Mouse (Mus musculus) liver, embryonic 16.5 days (tissue): ENCODE results near the gene Mad2l2. TPM values are rescaled to one million over a fixed set of nuclear protein-coding genes. Genes with fewer than 3 reads are reported as not detected.
"Not testable (repeated sequence)": the region's sequence is repeated elsewhere in the genome, so short reads cannot be mapped to it uniquely, and the experiment has no call there.

Experiments
- ATAC-seq: fragments of 200-750 bp; cut with Nextera tagmentation; 2 replicates; pipeline ENCODE4 v1.8.0; 2017; ENCODE audit warnings: low read depth, mild to moderate bottlenecking, moderate number of reproducible peaks, moderate library complexity
- H3K27ac ChIP-seq: fragments of 300-500 bp; sonication (generic); 2 replicates; pipeline ENCODE4 v1.5.1; 2014; ENCODE audit warnings: mild to moderate bottlenecking, low read length
- H3K27me3 ChIP-seq: fragments of 300-500 bp; sonication (generic); 2 replicates; pipeline ENCODE4 v1.6.1; 2014; ENCODE audit warnings: low read depth, low read length, mixed read lengths; ENCODE audit not compliant: control insufficient read depth, insufficient read depth
- H3K36me3 ChIP-seq: fragments of 300-500 bp; sonication (generic); 2 replicates; pipeline ENCODE4 v1.6.1; 2014; ENCODE audit warnings: mild to moderate bottlenecking; ENCODE audit not compliant: control insufficient read depth, insufficient read depth
- H3K4me1 ChIP-seq: fragments of 300-500 bp; sonication (generic); 2 replicates; pipeline ENCODE4 v1.6.1; 2014; ENCODE audit warnings: low read depth, low read length, mixed read lengths; ENCODE audit not compliant: control insufficient read depth
- H3K4me2 ChIP-seq: fragments of 300-500 bp; sonication (generic); 2 replicates; pipeline ENCODE4 v1.6.1; 2014; ENCODE audit warnings: low read depth, low read length, mixed read lengths
- H3K4me3 ChIP-seq: fragments of 300-500 bp; sonication (generic); 2 replicates; pipeline ENCODE4 v1.5.1; 2014; ENCODE audit warnings: low read depth, mild to moderate bottlenecking, low read length
- H3K9ac ChIP-seq: fragments of 300-500 bp; sonication (generic); 2 replicates; pipeline ENCODE4 v1.6.1; 2014; ENCODE audit warnings: low read depth, low read length
- H3K9me3 ChIP-seq: fragments of 300-500 bp; sonication (generic); replicated peaks from 2 replicates; pipeline ENCODE4 v1.6.1; 2016; ENCODE audit warnings: low read length; ENCODE audit not compliant: control insufficient read depth
- WGBS: fragments of 180-500 bp; shearing (Covaris S2); extraction: QIAGEN DNeasy Blood & Tissue Kit; methylation state at CpG from one replicate; pipeline ENCODE4 v1.1.7; 2014; ENCODE audit not compliant: insufficient replicate concordance; 5-methylcytosine and 5-hydroxymethylcytosine counted together
- polyA plus RNA-seq: library from polyadenylated mRNA; unstranded; fragments of >200 nt; fragmentation: Nextera tagmentation; extraction: Ambion mirVana; gene quantifications from 2 replicates; pipeline ENCODE4 v1.2.1, GENCODE M21; 2015

Mad2l2 gene
- polyA plus RNA-seq, 1 experiment from 2014 or later: 12.4 TPM

- Histone ChIP-seq H3K4me3 (no peak overlapping the region), H3K4me2 (no peak overlapping the region), H3K9ac (no peak overlapping the region), H3K36me3 (no peaks in the 10 kb centered on the region), H3K4me1 (no peaks in the 10 kb centered on the region), H3K27me3 (peaks cover 4% of the 10 kb centered on the region; the same call in 1 of the 2 replicates), H3K9me3 (no peaks in the 10 kb centered on the region; the same call in 1 of the 2 replicates), H3K27ac (no peak overlapping the region)
- 3% methylated on average over 15 of the region's 15 CpGs for WGBS
- ATAC-seq: no peak
Measured at GRCm38 (mm10) chr4:148115467-148115866, 14.7 kb upstream of the Mad2l2 start.

GRCm38 (mm10) chr4:148116657-148117056, 13.5 kb upstream of the Mad2l2 start:
- no peak overlapping the region for H3K4me2 ChIP-seq
- H3K36me3 ChIP-seq: no peaks in the 10 kb centered on the region
- H3K27me3 ChIP-seq: peaks cover 4% of the 10 kb centered on the region; the same call in 1 of the 2 replicates
- H3K9me3 ChIP-seq: no peaks in the 10 kb centered on the region; the same call in 1 of the 2 replicates
- H3K4me1 ChIP-seq: no peaks in the 10 kb centered on the region
- no peak overlapping the region for H3K27ac ChIP-seq
- no peak overlapping the region for H3K4me3 ChIP-seq
- no peak overlapping the region for H3K9ac ChIP-seq
- 70% methylated on average over 4 of the region's 4 CpGs for WGBS
- no peak for ATAC-seq

- H3K4me3 ChIP-seq: no peak overlapping the region
- no peaks in the 10 kb centered on the region; the same call in 1 of the 2 replicates for H3K9me3 ChIP-seq
- no peak overlapping the region for H3K27ac ChIP-seq
- WGBS: 62% methylated on average over 4 of the region's 4 CpGs
- no peak overlapping the region for H3K9ac ChIP-seq
- H3K27me3 ChIP-seq: peaks cover 4% of the 10 kb centered on the region; the same call in 1 of the 2 replicates
- no peaks in the 10 kb centered on the region for H3K4me1 ChIP-seq
- ATAC-seq: no peak
- no peak overlapping the region for H3K4me2 ChIP-seq
- no peaks in the 10 kb centered on the region for H3K36me3 ChIP-seq
Measured at GRCm38 (mm10) chr4:148117392-148117791, 12.8 kb upstream of the Mad2l2 start.

GRCm38 (mm10) chr4:148119578-148119977, 10.6 kb upstream of the Mad2l2 start:
- ATAC-seq, H3K4me2 ChIP-seq, H3K27ac ChIP-seq, H3K9ac ChIP-seq, H3K9me3 ChIP-seq, H3K27me3 ChIP-seq, H3K4me1 ChIP-seq, H3K36me3 ChIP-seq, H3K4me3 ChIP-seq: not testable (repeated sequence)
- 56% methylated on average over 9 of the region's 9 CpGs for WGBS

- no peaks in the 10 kb centered on the region; the same call in 1 of the 2 replicates for H3K9me3 ChIP-seq
- no peaks in the 10 kb centered on the region for H3K4me1 ChIP-seq
- H3K36me3 ChIP-seq: no peaks in the 10 kb centered on the region
- no peak overlapping the region for H3K4me2 ChIP-seq
- H3K9ac ChIP-seq: no peak overlapping the region
- WGBS: 53% methylated on average over 9 of the region's 9 CpGs
- H3K27me3 ChIP-seq: no peaks in the 10 kb centered on the region
- no peak for ATAC-seq
- H3K4me3 ChIP-seq: no peak overlapping the region
- H3K27ac ChIP-seq: no peak overlapping the region
Measured at GRCm38 (mm10) chr4:148120555-148120954, 9.6 kb upstream of the Mad2l2 start.

- H3K27me3 ChIP-seq: no peaks in the 10 kb centered on the region
- no peak overlapping the region for H3K9ac ChIP-seq
- no peak overlapping the region for H3K27ac ChIP-seq
- H3K9me3 ChIP-seq: no peaks in the 10 kb centered on the region; the same call in 1 of the 2 replicates
- H3K4me1 ChIP-seq: no peaks in the 10 kb centered on the region
- ATAC-seq: no peak
- H3K4me2 ChIP-seq: no peak overlapping the region
- 65% methylated on average over 4 of the region's 4 CpGs for WGBS
- no peaks in the 10 kb centered on the region for H3K36me3 ChIP-seq
- H3K4me3 ChIP-seq: no peak overlapping the region
Measured at GRCm38 (mm10) chr4:148121362-148121761, 8.8 kb upstream of the Mad2l2 start.

- no peaks in the 10 kb centered on the region for H3K36me3 ChIP-seq
- no peaks in the 10 kb centered on the region for H3K27me3 ChIP-seq
- no peak overlapping the region for H3K9ac ChIP-seq
- no peak overlapping the region for H3K4me3 ChIP-seq
- 24% methylated on average over 6 of the region's 6 CpGs for WGBS
- no peaks in the 10 kb centered on the region; the same call in 1 of the 2 replicates for H3K9me3 ChIP-seq
- ATAC-seq: no peak
- H3K4me2 ChIP-seq: no peak overlapping the region
- H3K4me1 ChIP-seq: no peaks in the 10 kb centered on the region
- no peak overlapping the region for H3K27ac ChIP-seq
Measured at GRCm38 (mm10) chr4:148121982-148122693, 8.0 kb upstream of the Mad2l2 start.

GRCm38 (mm10) chr4:148122694-148123066, 7.5 kb upstream of the Mad2l2 start:
- no peak overlapping the region for H3K27ac ChIP-seq
- no peak overlapping the region for H3K9ac ChIP-seq
- H3K4me2 ChIP-seq: no peak overlapping the region
- H3K36me3 ChIP-seq: no peaks in the 10 kb centered on the region
- H3K4me1 ChIP-seq: no peaks in the 10 kb centered on the region
- 0 out of 2 replicates have a peak, but pooled peaks cover under 1% of the 10 kb centered on the region for H3K27me3 ChIP-seq
- 60% methylated on average over 3 of the region's 3 CpGs for WGBS
- H3K9me3 ChIP-seq: no peaks in the 10 kb centered on the region
- H3K4me3 ChIP-seq: no peak overlapping the region
- ATAC-seq: no peak

GRCm38 (mm10) chr4:148128241-148128640, 1.9 kb upstream of the Mad2l2 start:
- Histone ChIP-seq H3K9me3 (no peaks in the 10 kb centered on the region), H3K36me3 (no peaks in the 10 kb centered on the region), H3K27me3 (peaks cover 50% of the 10 kb centered on the region), H3K27ac (no peak overlapping the region), H3K4me3 (no peak overlapping the region), H3K9ac (no peak overlapping the region), H3K4me1 (no peaks in the 10 kb centered on the region; the same call in 1 of the 2 replicates), H3K4me2 (no peak overlapping the region)
- 34% methylated on average over 1 of the region's 1 CpGs for WGBS
- ATAC-seq: no peak
